Mouse (Mus musculus) CD4-positive helper T cell, adult 2 months (primary cell): ENCODE measurements around the gene Coro6.

Experiments
- DNase-seq: peaks from one replicate; pipeline ENCODE4 v3.0.0-alpha.2; 2012; ENCODE audit warnings: low read depth, missing footprints, low spot score

Coro6 gene

DNA sequence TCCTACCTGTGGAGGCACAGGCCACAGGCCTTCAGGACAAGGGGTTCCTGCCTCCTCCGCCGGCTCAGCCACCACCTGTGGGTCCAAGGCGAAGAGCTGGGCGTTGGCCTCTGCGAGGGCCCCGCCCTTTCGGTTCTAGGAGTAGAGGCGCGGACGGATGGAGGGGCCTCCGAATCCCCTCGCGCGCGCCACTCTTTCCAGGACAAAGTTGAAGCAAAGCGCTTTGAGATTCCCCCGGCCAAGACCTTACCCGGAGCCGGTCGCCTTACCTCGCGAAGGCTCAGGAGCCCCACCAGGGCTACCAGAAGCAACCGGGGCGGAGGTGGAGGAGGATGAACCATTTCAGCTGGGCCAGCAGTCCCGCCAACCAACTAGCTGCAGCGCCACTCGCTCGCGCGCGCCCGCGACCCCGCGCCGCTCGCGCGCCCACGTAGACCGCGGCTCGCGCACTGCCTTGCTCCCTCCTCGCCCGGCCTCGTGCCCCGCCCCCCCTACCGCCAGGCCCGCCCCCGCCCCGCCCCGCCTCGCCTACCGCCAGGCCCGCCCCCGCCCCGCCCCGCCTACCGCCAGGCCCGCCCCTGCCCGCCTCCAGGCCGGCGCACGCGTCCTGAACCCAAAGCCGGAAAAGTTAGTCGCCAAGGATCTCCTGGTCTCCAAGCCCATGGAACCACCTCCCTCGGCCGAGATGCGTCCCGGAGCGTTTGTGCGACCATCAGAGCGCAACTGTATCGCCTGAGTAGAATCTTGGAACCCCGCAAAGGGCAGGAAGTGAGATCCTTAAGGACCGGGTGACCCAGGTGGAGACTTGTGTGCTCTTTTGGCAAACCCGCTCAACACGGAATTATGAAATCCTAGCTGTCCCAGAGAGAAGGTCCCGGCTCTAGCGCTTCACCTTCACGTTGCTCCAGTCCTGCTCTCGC lies 50.9 kb downstream of the Coro6 start:
- peak; percentile 94 for DNase-seq

DNA sequence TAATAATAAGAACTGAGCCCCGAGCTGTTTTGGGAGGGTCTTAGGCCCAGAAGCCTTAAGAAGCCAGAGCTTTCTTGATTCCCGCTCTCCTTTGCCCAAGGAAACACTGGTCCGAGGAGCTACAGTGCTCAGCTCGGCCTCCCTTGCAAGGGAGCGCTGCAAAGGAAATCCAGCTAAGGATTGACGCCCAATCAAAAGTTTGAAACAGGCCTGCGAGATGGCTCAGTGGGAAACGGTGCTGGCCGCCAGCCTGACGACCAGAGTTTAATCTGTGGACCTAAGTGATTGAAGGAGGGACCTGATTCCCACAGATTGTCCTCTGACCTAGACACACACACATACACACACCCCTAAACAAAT lies 51.6 kb downstream of the Coro6 start:
- DNase-seq, result no peak

DNA sequence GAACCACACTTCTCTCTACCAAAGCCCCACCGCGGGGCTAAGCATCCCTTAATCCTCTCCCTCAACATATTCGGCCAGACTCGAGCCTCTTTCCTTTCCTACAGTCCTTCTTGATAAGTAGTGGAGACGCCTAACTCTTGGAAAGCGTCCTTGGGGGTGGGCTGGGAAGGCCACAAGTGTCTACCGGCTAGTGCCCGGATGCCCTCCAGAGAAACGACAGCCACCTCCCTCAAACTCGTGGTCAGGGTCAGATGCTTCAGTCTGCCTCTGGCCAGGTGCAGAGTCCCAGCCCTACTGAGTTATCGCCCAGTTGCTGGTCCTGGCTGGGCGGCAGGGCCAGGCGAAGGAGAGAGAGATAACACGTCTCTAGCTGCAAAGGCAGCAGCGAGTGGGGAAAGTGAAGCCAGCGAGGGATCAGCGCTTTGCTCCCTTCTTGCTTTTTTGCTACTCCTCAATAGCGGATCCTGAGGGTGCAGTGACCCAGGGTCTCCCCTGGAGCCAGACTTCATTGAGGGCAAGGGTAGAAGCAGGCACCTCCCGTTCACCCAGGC lies 52.1 kb downstream of the Coro6 start:
- no peak for DNase-seq

DNA sequence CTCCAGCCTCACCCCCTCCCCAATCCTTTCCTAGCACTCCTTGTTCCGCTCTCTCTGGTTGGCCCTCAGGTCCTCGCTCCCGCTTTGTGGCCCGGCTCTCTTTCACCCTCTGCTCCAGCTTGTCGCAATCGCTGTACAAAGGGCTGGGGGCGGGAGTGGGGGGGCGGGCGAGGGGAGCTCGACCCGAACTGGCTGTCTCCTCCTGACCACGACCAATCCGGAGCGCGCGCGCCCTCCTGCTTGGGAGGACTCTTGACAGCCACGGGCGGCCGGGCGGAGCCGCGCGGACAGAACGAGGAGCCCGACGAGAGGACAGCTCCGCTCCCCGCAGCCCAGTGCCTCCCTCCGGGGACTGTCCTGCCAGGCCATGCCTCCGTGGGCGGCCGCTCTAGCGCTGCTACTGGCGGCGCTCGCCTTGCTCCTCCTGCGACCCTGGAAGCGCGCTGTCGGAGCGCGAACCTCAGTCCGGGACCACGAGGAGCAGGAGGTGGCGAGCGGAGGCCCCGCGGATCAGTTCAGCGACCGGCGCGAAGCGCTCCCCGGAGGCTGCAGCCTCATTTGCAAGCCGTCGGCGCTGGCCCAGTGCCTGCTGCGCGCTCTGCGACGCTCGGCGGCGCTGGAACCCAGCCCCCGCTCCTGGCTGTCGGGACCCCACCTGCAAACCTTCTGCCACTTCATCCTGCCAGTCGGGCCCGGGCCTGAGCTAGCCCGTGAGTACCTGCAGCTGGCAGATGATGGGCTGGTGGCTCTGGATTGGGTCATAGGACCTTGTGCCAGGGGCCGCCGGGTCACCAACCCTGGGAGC lies 52.8 kb downstream of the Coro6 start, which contains the start of gene Abhd15:
Gene Abhd15 (plus strand): TSS at position 290 of the 805 bp plus-strand sequence.
- peak; percentile 73 for DNase-seq

DNA sequence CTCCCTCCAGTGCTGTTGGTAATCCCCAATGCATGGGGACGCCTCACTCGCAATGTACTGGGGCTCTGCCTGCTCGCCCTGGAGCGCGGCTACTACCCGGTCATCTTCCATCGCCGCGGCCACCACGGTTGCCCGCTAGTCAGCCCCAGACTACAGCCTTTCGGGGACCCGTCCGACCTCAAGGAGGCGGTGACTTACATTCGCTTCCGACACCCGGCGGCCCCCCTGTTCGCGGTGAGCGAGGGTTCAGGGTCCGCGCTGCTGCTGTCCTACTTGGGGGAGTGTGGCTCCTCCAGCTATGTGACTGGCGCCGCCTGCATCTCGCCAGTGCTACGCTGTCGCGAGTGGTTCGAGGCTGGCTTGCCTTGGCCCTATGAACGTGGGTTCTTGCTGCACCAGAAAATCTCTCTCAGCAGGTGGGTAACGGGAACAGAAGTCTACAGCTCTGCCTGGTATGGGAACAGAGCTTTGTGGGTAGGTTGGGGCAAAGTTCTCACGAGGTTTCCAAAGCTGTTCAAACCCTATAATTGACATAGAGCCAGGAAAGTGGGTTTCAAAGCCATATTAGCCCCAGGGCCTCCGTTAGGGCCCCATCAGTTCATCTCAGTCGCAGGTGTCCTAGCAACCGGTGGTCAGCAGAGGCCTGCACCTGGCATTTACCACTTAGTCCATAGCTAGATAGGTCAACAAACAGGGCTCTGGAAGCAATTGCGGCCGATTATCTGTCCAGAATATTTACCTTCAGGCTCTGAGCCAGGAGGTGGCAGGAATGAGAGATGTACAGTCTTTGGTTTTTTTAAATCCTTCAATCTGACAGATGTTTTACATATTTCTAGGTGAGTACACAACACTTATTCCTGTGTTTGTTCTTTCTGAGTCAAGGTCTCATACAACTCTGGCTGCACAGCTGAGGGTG lies 53.7 kb downstream of the Coro6 start, which contains the start of gene Trp53i13:
Gene Trp53i13 (minus strand): TSS at position 344 of the 916 bp plus-strand sequence.
- DNase-seq, result peak; percentile 40

DNA sequence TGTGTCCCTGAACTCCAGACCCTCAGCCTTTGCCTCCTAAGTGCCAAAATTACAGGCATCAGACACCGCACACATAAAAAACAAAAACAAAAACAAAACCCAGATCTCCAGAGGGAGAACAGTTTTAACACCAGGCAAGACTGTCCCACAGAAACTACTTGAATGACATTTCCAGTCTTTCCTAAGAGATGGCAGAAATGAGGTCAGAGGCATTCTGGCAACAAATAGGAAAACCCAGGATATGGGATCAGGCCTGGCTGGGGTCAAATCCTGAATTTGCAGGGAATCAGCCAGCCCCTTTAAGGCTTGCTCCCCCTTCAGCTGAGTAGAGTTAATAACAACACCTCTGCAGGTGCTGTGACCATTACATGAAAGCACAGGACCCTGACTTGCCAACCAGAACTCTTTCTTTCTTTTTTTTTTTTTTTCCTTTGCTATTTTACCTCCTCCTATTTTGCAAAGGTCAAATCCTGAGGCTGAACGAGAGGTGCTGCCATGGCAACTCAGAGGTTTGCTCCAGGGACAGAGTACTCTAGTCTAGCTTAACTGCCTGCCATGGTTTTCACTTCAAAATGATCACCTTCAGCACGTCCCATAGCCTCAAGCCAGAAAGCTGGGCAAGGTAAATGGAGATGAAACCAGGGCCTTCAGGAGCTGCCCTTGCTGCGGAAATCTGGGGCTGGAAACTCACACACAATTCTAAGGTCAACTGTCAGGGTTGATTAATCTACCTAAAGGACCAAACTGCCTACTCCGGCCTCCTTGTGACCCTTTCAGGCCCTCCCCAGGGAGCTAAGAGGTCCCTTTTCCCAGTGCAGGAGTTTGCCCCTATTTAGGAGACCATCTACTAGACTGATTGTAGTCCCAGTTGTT lies 54.6 kb downstream of the Coro6 start:
- DNase-seq, result no peak

DNA sequence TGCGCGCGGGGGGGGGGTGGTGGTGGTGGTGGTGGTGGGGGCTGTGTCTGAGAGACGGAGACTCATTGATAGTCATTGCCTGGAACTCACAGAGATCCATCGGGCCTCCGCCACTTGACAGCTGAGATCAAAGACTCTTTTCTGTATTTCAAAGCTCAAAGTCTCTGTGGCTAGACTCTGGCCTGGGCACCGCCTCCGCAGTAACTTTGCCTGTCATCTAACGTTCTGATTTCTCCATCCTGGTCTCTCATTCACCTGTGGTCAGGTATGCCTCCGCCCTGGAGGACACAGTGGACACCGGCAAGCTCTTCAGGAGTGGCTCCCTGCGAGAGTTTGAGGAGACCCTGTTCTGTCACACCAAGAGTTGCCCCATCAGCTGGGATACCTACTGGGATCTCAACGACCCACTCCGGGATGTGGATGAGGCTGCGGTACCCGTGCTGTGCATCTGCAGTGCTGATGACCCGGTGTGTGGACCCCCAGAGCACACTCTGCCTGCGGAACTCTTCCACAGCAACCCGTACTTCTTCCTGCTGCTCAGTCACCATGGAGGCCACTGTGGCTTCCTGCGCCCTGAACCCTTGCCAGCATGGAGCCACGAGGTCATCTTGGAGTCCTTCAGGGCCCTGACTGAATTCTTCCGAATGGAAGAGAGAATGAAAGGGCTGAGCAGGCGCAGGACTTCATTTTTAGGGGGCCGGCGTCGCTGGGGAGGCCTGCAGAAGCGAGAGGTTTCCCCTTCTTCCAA lies 56.0 kb downstream of the Coro6 start:
- DNase-seq, result peak; percentile 63

DNA sequence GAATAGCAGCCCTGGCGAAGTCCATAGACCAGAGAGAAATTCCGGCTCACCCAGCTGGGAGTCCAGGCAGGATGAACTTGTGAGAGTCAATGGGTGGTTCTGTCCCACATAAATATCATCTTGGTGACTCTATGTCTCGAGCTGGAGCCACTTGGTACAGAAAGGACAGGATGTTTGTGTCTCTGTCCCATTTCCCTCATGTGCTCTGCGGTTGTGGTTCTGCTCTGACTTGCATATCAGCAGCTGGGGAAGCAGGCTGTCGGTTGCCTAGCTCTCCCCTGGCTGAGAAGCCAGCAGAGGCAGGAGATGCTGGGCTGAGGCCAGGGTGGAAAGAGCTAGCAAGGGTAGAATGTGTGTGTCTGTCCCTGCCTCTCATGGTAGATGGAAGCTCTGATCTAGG lies 56.8 kb downstream of the Coro6 start, which contains the start of gene Gm10392:
Gene Gm10392 (minus strand): TSS at position 156 of the 400 bp plus-strand sequence.
- DNase-seq, result peak; percentile 85
